Mouse (Mus musculus) embryonic facial prominence, embryonic 14.5 days (tissue): ENCODE data around the gene Zfp605. TPM values are rescaled to one million over a fixed set of nuclear protein-coding genes. Genes with fewer than 3 reads are reported as not detected.
A peak's percentile ranks its signal among the peaks of the same experiment; 100 is the strongest.
"Not testable (repeated sequence)": the region's sequence is repeated elsewhere in the genome, so short reads cannot be mapped to it uniquely, and the experiment has no call there.

ENCODE experiments used
- ATAC-seq: fragments of 200-750 bp; cut with Nextera tagmentation; 2 replicates; pipeline ENCODE4 v1.8.0; 2017; ENCODE audit warnings: low read depth, moderate number of reproducible peaks, moderate TSS enrichment
- DNase-seq: peaks from one replicate; pipeline ENCODE4 v3.0.0-alpha.2; 2015; ENCODE audit warnings: low spot score
- H3K27ac ChIP-seq: fragments of 300-500 bp; sonication (generic); replicated peaks from 2 replicates; pipeline ENCODE4 v1.5.1; 2014; ENCODE audit warnings: low read depth, mild to moderate bottlenecking, low read length, moderate library complexity
- H3K27me3 ChIP-seq: fragments of 300-500 bp; sonication (generic); replicated peaks from 2 replicates; pipeline ENCODE4 v1.6.1; 2014; ENCODE audit warnings: low read length; ENCODE audit not compliant: control insufficient read depth, insufficient read depth
- H3K36me3 ChIP-seq: fragments of 300-500 bp; sonication (generic); 2 replicates; pipeline ENCODE4 v1.6.1; 2014; ENCODE audit warnings: low read length, mixed read lengths; ENCODE audit not compliant: control insufficient read depth, insufficient read depth
- H3K4me1 ChIP-seq: fragments of 300-500 bp; sonication (generic); 2 replicates; pipeline ENCODE4 v1.6.1; 2014; ENCODE audit warnings: antibody characterized with exemption, low read length; ENCODE audit not compliant: control insufficient read depth, insufficient read depth
- H3K4me2 ChIP-seq: fragments of 300-500 bp; sonication (generic); 2 replicates; pipeline ENCODE4 v1.6.1; 2014; ENCODE audit warnings: low read depth, mild to moderate bottlenecking, low read length, moderate library complexity, mixed read lengths
- H3K4me3 ChIP-seq: fragments of 300-500 bp; sonication (generic); 2 replicates; pipeline ENCODE4 v1.5.1; 2014; ENCODE audit warnings: low read depth, mild to moderate bottlenecking, low read length
- H3K9ac ChIP-seq: fragments of 300-500 bp; sonication (generic); 2 replicates; pipeline ENCODE4 v1.6.1; 2014; ENCODE audit warnings: low read depth, mild to moderate bottlenecking, low read length, moderate library complexity, mixed read lengths
- H3K9me3 ChIP-seq: fragments of 300-500 bp; sonication (generic); 2 replicates; pipeline ENCODE4 v1.6.1; 2016; ENCODE audit warnings: low read length; ENCODE audit not compliant: control insufficient read depth
- WGBS: fragments of 180-500 bp; shearing (Covaris S2); extraction: QIAGEN DNeasy Blood & Tissue Kit; methylation state at CpG from one replicate; pipeline ENCODE4 v1.1.7; 2014; 5-methylcytosine and 5-hydroxymethylcytosine counted together
- polyA plus RNA-seq: library from polyadenylated mRNA; unstranded; fragments of >200 nt; fragmentation: Nextera tagmentation; extraction: Ambion mirVana; gene quantifications from 2 replicates; pipeline ENCODE4 v1.2.1, GENCODE M21; 2014

Zfp605 gene
- polyA plus RNA-seq, result 4.0 and 4.8 TPM in 2 replicates

DNA sequence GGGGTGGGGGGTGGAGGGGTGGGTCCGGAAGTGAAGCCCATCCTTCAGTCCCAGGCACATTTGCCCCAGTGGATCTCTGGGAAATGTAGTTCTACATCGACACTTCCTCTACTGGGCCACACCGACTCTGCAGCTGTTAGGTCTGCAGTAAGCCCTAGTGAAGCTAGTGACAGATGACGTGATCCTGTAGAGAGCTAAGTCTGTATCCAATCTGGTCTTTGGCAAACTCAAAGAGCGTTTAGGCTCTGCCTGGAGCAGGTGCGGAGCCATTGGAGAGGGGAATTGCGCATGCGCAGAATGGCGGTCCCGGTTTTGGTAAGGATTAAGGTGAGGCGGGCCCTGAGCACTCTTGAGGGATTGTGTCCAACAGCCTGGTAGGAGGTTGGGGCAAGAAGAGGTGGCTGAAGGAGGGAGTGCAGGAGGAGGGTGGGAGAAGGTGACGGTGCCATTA, at the start of gene Zfp605:
Zfp605 (plus strand) TSS at position 102 of the 451 bp plus-strand sequence.
- H3K9ac ChIP-seq, result peak within 1 kb of the TSS; percentile 66
- H3K4me2 ChIP-seq, result peak within 1 kb of the TSS; percentile 66
- WGBS, result 2% methylated on average over 11 of the region's 12 CpGs
- ATAC-seq (peak; percentile 53), DNase-seq (peak; percentile 93)
- H3K4me3 ChIP-seq, result peak within 1 kb of the TSS; percentile 76
- no peaks in the 10 kb centered on the region for H3K9me3 ChIP-seq
- H3K36me3 ChIP-seq, result peaks cover 42% of the 10 kb centered on the region
- H3K4me1 ChIP-seq, result peaks cover 12% of the 10 kb centered on the region; the same call in 1 of the 2 replicates
- no peaks in the 10 kb centered on the region for H3K27me3 ChIP-seq
- H3K27ac ChIP-seq, result peak within 1 kb of the TSS; percentile 45; the same call in 1 of the 2 replicates

DNA sequence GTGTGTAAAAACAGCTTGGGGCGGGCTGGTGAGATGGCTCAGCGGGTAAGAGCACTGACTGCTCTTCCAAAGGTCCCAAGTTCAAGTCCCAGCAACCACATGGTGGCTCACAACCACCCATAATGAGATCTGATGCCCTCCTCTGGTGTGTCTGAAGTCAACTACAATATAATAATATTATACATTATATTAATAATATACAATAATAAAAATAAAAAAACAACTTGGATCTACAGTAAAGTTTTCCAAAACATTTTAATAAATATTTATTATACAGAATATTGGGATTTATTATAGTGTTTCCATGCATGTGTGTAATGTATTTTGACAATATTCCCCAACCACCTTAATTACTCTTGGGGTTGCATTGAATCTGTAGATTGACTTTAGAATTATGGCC, 37.5 kb upstream of the Zfp605 start, which contains the start of gene Gm17655:
Gm17655 (minus strand) TSS at position 101 of the 400 bp plus-strand sequence.
- H3K27me3 ChIP-seq, result not testable (repeated sequence)

DNA sequence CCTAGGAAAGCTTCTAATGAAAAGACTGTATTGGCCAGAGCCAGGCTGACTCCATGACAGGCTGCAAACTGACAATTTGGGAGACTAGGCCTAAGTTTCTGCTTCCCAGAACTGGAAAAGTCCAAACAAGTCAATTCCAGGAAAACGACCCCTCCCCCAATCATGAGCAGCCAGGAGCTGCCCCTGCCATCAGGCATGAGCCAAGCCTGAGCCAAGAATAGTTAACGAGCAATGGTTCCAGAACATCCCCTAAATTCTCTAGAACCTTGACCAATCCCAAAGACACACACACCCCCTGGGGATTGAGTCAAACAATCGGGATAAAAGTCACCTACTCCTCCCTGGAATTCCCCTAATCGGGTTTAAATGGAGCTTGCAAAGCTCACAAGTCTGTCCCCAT, 26.9 kb upstream of the Zfp605 start:
- Histone ChIP-seq H3K4me1 (no peaks in the 10 kb centered on the region), H3K9me3 (peaks cover 51% of the 10 kb centered on the region), H3K27ac (no peak overlapping the region), H3K9ac (no peak overlapping the region), H3K4me2 (no peak overlapping the region), H3K36me3 (peaks cover 3% of the 10 kb centered on the region; the same call in 1 of the 2 replicates), H3K4me3 (no peak overlapping the region), H3K27me3 (no peaks in the 10 kb centered on the region)
- 83% methylated on average over 4 of the region's 4 CpGs for WGBS
- ATAC-seq, result no peak
- DNase-seq, result no peak

More for the DNA sequence above, 37.5 kb upstream of the Zfp605 start, which contains the start of gene Gm17655:
- ATAC-seq, H3K4me1 ChIP-seq, H3K27ac ChIP-seq, H3K36me3 ChIP-seq, H3K4me2 ChIP-seq, H3K9ac ChIP-seq, H3K4me3 ChIP-seq, DNase-seq: not testable (repeated sequence)
- WGBS, result 82% methylated on average over 2 of the region's 2 CpGs
- peaks cover 36% of the 10 kb centered on the region for H3K9me3 ChIP-seq

- H3K9me3 ChIP-seq, result peaks cover 22% of the 10 kb centered on the region
- no peaks in the 10 kb centered on the region for H3K27me3 ChIP-seq
- H3K4me3 ChIP-seq, result no peak overlapping the region
- H3K9ac ChIP-seq, result no peak overlapping the region
- H3K4me1 ChIP-seq, result no peaks in the 10 kb centered on the region
- 33% methylated on average over 14 of the region's 14 CpGs for WGBS
- DNase-seq (no peak), ATAC-seq (no peak)
- no peak overlapping the region for H3K27ac ChIP-seq
- no peaks in the 10 kb centered on the region for H3K36me3 ChIP-seq
- H3K4me2 ChIP-seq, result no peak overlapping the region
These were observed 23.6 kb upstream of the Zfp605 start for GRCm38 (mm10) chr5:110086161-110086866.

GRCm38 (mm10) chr5:110091546-110091945, 18.3 kb upstream of the Zfp605 start:
- H3K4me1 ChIP-seq, result no peaks in the 10 kb centered on the region
- 60% methylated on average over 2 of the region's 2 CpGs for WGBS
- no peaks in the 10 kb centered on the region for H3K9me3 ChIP-seq
- ATAC-seq (no peak), DNase-seq (no peak)
- no peaks in the 10 kb centered on the region for H3K27me3 ChIP-seq
- no peak overlapping the region for H3K9ac ChIP-seq
- H3K36me3 ChIP-seq, result no peaks in the 10 kb centered on the region
- no peak overlapping the region for H3K4me2 ChIP-seq
- no peak overlapping the region for H3K4me3 ChIP-seq
- H3K27ac ChIP-seq, result no peak overlapping the region

DNA sequence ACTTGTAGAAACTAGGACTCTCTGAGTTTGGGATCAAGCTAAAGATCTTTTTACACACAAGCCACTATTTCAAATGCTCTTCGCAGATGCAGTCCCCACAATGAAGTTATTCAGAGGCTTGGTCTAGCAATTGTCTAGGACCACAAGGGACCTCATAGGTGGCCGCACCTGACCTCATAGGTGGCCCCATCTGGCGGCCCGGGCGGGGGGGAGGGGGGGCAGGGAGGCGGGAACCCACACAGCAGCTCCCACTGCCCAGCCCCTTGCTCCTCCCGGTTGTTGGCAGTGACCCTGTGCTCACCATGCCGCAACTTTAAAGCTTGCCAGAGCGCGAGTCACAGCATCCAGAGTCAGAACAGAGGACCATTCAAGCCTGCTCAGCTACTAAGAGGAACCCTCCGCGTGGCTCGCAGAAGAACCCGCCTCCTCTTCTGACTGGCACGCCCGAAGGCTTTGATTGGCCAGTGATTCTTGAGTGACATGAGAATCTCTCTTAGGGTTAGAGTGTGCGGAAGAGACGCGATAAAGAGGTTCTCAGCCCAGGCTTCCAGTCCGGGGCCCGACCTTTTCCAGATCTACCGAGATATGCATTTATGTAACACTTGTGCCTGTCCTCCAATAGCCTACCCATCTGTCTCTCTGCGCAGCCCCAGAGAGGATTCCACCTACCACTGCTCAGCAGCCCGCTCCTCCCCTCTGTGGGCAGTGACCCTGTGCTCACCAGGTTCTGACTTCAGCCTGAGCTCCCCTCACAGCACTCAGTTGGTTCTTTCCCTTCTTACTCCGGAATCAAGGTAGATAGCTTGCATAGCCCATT, 15.7 kb upstream of the Zfp605 start, which contains the start of gene Gm35315:
Gm35315 (minus strand) TSS at position 391 of the 817 bp plus-strand sequence.
- WGBS, result 2% methylated on average over 22 of the region's 25 CpGs
- Histone ChIP-seq H3K36me3 (no peaks in the 10 kb centered on the region), H3K9ac (peak within 1 kb of the TSS; percentile 67), H3K27ac (no peak within 1 kb of the TSS), H3K4me2 (peak within 1 kb of the TSS; percentile 77), H3K9me3 (no peaks in the 10 kb centered on the region), H3K27me3 (no peaks in the 10 kb centered on the region), H3K4me1 (no peaks in the 10 kb centered on the region), H3K4me3 (peak within 1 kb of the TSS; percentile 49)
- DNase-seq (peak; percentile 94), ATAC-seq (peak; percentile 97)

DNA sequence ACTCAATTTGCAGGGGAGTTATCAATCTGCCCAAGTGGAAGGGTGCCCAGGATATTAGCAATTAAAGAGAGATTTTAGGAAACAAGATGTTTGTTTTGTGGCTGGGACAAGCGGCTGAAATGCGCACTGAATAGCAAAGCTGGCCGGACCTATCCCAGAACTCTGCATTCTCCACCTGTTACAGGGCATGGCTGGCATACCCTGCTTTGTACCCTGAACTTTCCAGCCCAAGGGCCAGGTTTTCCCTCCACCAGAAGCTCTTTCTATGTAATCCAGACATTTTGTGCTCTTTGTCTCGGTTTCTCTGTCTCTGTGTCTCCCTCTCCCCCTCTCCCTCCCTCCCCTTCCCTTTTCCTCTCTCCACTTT, 15.1 kb upstream of the Zfp605 start:
- no peak for DNase-seq
- H3K9me3 ChIP-seq, result no peaks in the 10 kb centered on the region
- H3K27me3 ChIP-seq, result no peaks in the 10 kb centered on the region
- H3K9ac ChIP-seq, result peak overlapping the region; percentile 67
- no peak overlapping the region for H3K27ac ChIP-seq
- WGBS, result 4% methylated on average over 4 of the region's 4 CpGs
- H3K4me2 ChIP-seq, result peak overlapping the region; percentile 77
- no peaks in the 10 kb centered on the region for H3K36me3 ChIP-seq
- 0 out of 2 replicates have a peak, but pooled peaks cover 3% of the 10 kb centered on the region for H3K4me1 ChIP-seq
- ATAC-seq, result no peak
- peak overlapping the region; percentile 49 for H3K4me3 ChIP-seq

- Histone ChIP-seq H3K9ac (no peak overlapping the region), H3K36me3 (peaks cover 13% of the 10 kb centered on the region), H3K27ac (no peak overlapping the region; the same call in 1 of the 2 replicates), H3K4me1 (peaks cover 26% of the 10 kb centered on the region), H3K27me3 (no peaks in the 10 kb centered on the region), H3K4me2 (no peak overlapping the region), H3K4me3 (no peak overlapping the region), H3K9me3 (no peaks in the 10 kb centered on the region)
- DNase-seq (peak; percentile 58), ATAC-seq (peak; percentile 8; the same call in 1 of the 2 replicates)
- 27% methylated on average over 1 of the region's 1 CpGs for WGBS
These were observed 10.9 kb upstream of the Zfp605 start for GRCm38 (mm10) chr5:110098991-110099477.
